ENCODE assay signal across 15 mouse cellular contexts in genomic region chr2:69559380-69559779, GRCm38 (mm10). TPM values are rescaled to one million over a fixed set of nuclear protein-coding genes. Genes with fewer than 3 reads are reported as not detected.
"Had no signal": no experiment of that assay in that cellular context is flagged by ENCODE, and none has a peak within 500 bp of the region (broad histone marks: within the 10 kb centered on the region; RNA-seq: fewer than 3 reads in every experiment).

No protein-coding gene starts in this region.

- H3K4me1 ChIP-seq: lung, embryonic 15.5 days; midbrain, embryonic 15.5 days; stomach, embryonic 15.5 days had no signal

- ATAC-seq: midbrain, embryonic 15.5 days had no signal

- H3K9me3 ChIP-seq: limb, embryonic 10.5 days; liver, embryonic 15.5 days; lung, embryonic 15.5 days; megakaryocyte, embryonic 14.5 days; midbrain, embryonic 15.5 days; stomach, embryonic 15.5 days had no signal

- DNase-seq: lung, postnatal 14 days; right cerebral cortex, postnatal 14 days; thymus, adult 2 months; thymus, postnatal 25 days had no signal

- H3K27ac ChIP-seq: hindbrain, embryonic 14.5 days; left cerebral cortex, adult 2 months; limb, embryonic 10.5 days; liver, embryonic 15.5 days; lung, embryonic 15.5 days; macrophage; midbrain, embryonic 15.5 days; stomach, embryonic 15.5 days had no signal

- H3K4me3 ChIP-seq: left cerebral cortex, adult 2 months; limb, embryonic 10.5 days; liver, embryonic 15.5 days; lung, embryonic 15.5 days; megakaryocyte, embryonic 14.5 days; midbrain, embryonic 15.5 days; stomach, embryonic 15.5 days had no signal

- H3K9ac ChIP-seq: hindbrain, embryonic 14.5 days; liver, embryonic 15.5 days; lung, embryonic 15.5 days; midbrain, embryonic 15.5 days; stomach, embryonic 15.5 days had no signal

- H3K27me3 ChIP-seq: midbrain, embryonic 15.5 days; stomach, embryonic 15.5 days had no signal

- H3K36me3 ChIP-seq: limb, embryonic 10.5 days; liver, embryonic 15.5 days; lung, embryonic 15.5 days; midbrain, embryonic 15.5 days; stomach, embryonic 15.5 days had no signal

- H3K4me2 ChIP-seq: hindbrain, embryonic 14.5 days; liver, embryonic 11.5 days; liver, embryonic 15.5 days; lung, embryonic 15.5 days; midbrain, embryonic 11.5 days; midbrain, embryonic 15.5 days; stomach, embryonic 15.5 days had no signal

RNA-seq across cellular contexts. Expression of gene Lrp2, which starts 26.5 kb away (rescaled TPM):
- polyA plus RNA-seq: macrophage had no signal
